Mouse (Mus musculus) frontal cortex, postnatal 36 days (tissue): ENCODE measurements around the gene Mucl1.
"Not testable (repeated sequence)": the region's sequence is repeated elsewhere in the genome, so short reads cannot be mapped to it uniquely, and the experiment has no call there.

ENCODE experiments used
- DNase-seq, 2 experiments: peaks; one replicate each; pipeline ENCODE4 v3.0.0; 2022; ENCODE audit warnings: low spot score in 2 of 2

Gene Mucl1

DNA sequence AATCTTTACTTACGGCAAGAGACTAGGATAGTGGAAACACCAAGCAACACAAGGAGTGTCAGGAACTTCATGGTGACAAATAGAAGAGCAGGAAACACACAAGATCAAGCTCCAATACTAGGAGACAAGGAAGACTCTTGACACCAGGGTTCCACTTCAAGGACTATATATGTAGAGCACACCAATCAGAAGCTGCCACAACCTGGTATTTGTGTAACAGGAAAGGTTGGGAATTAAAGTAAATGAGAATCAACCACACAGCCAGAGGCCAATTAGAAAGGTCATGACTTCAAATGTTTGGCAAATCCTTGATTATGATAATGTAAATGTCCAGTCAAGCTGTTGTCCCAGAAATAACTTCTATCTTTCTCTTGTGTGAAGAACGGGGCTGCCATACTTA lies at the start of gene Mucl1:
TSS of gene Mucl1 (minus strand) at position 101 of the 400 bp plus-strand sequence.
- DNase-seq: no peak

DNA sequence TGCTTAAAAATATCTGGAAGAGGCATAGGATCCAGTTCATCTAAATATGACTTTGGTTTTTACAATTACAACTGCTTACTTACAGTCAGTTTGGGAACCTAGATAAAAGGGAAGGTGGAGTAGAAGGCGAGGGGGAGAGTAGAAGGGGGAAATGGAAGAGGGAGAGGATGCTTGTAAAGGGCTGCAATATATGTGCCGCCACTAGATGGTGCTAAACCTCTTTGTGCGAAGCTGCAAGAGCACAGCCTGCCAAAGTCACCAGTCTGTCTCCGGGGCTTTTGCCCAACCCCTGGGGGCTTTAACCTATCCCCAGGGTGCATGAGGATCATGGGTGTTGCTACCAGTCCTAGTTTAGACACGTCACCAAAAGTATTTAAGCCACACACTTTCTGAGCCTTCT lies 11.6 kb upstream of the Mucl1 start:
- DNase-seq: peak; percentile 20 to 22

- DNase-seq: not testable (repeated sequence)
Observed at GRCm38 (mm10) chr15:103716861-103717260, 38.4 kb downstream of the Mucl1 start.
